Mouse (Mus musculus) lung, adult 2 months (tissue): ENCODE results near the gene Pax6.

Source experiments
- CTCF ChIP-seq: fragments of 200-500 bp; IDR thresholded peaks from 2 replicates; pipeline ENCODE4 v1.5.1; 2011; ENCODE audit warnings: mild to moderate bottlenecking, low read length, control low read depth; ENCODE audit not compliant: insufficient read depth
- POLR2A ChIP-seq: fragments of 200-500 bp; IDR thresholded peaks from 2 replicates; pipeline ENCODE4 v1.6.1; 2011; ENCODE audit warnings: low read depth, mild to moderate bottlenecking, control low read depth, low read length, borderline replicate concordance; ENCODE audit errors: extremely low read depth

- no peak for TF ChIP-seq CTCF
- TF ChIP-seq POLR2A = no peak
Observed at GRCm38 (mm10) chr2:105659926-105660873, 8.5 kb upstream of the Pax6 start.
